Mouse (Mus musculus): ENCODE data around the gene 1700034J05Rik.

- no peak for TF ChIP-seq POLR2A (IDR thresholded peaks at IDR 0.05; ENCODE audit: low read depth, low read length)
- TF ChIP-seq E2F4 (IDR thresholded peaks at IDR 0.05; ENCODE audit: insufficient replicate concordance, low read depth, low read length) = no peak
- TF ChIP-seq MYC (IDR thresholded peaks at IDR 0.05; ENCODE audit: low read depth, low read length) = no peak
- TF ChIP-seq CHD2 (IDR thresholded peaks at IDR 0.05; ENCODE audit: low read length) = no peak
- TF ChIP-seq CTCF (conservative IDR thresholded peaks at IDR 0.05 in 1 of 2, IDR thresholded peaks at IDR 0.05 in 1 of 2; ENCODE audit: low read depth in 2 of 2, low read length in 2 of 2) = peak in 1 of 2 experiments; percentile 40; a peak in 2 of 4 replicates
- no peak for TF ChIP-seq BHLHE40 (IDR thresholded peaks at IDR 0.05; ENCODE audit: low read depth, low read length)
- TF ChIP-seq RAD21 (IDR thresholded peaks at IDR 0.05; ENCODE audit: low read depth, low read length) = peak; percentile 33
- no peak for TF ChIP-seq UBTF (IDR thresholded peaks at IDR 0.05; ENCODE audit: low read depth, low read length)
- TF ChIP-seq JUND (conservative IDR thresholded peaks at IDR 0.05; ENCODE audit: low read depth, low read length) = no peak
- no peak for TF ChIP-seq ZKSCAN1 (IDR thresholded peaks at IDR 0.05; ENCODE audit: borderline replicate concordance, low read depth, low read length)
- TF ChIP-seq IRF4 (IDR thresholded peaks at IDR 0.05; ENCODE audit: low read depth, low read length) = no peak
- TF ChIP-seq TBP (conservative IDR thresholded peaks at IDR 0.05; ENCODE audit: low read depth, low read length) = no peak
These were observed 7.7 kb upstream of the 1700034J05Rik start for GRCm38 (mm10) chr6:146961832-146962481.

Measured in CH12.LX (cell line).